ENCODE assay signal across 13 mouse cellular contexts in the genomic region with DNA sequence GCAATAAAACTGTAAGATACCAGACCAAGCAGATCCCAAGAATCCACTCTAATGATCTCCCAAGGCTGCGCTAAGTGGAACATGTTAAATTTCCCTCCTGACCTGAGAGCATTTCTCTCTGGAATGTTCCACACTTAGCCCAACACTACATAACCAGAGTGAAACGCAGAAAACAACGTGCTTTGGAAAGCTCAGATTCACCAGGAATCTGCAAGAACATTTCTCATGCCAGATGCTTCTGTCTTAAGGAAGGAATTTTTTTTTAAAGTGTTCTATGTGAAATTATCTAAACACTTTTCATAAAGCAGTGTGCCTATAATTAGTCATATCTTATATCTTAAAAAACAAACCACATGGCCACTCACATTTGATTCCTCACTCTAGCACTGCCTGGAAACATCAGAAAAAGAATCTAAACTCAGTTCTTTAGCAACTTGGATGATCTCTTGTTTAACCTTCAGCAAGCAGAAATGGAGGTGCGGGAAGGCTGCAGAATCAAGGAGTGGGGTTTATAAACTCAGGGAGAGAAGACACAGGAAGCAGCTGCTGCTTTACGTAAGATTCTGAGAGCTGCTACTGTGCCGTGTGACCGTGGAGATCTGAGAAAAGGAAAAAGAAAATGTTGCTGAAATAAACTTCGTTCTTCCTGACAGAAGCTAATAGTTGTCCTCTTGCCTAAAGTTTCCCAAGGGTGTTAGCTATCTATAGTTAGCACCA. TPM values are rescaled to one million over a fixed set of nuclear protein-coding genes. Genes with fewer than 3 reads are reported as not detected.
DNase-seq lines count a peak whose midpoint lies in the region; ATAC-seq and TF ChIP-seq lines count a peak whose summit lies in the region.
"Had no signal": no experiment of that assay in that cellular context is flagged by ENCODE, and none has a peak within 500 bp of the region (broad histone marks: within the 10 kb centered on the region; RNA-seq: fewer than 3 reads in every experiment).

No protein-coding gene starts in this region.

- WGBS in heart, embryonic 11.5 days (ENCODE audit: insufficient replicate concordance): 71% methylated on average over 8 of the region's 8 CpGs
- WGBS in thymus, adult 2 months: 44% methylated on average over 8 of the region's 8 CpGs

- no peak overlapping the region for H3K27ac ChIP-seq in heart, embryonic 11.5 days (ENCODE audit: low read depth, low read length)
- H3K27ac ChIP-seq in layer of hippocampus, adult 2 months: peak overlapping the region; percentile 66
- H3K27ac ChIP-seq in thymus, adult 2 months (ENCODE audit: control insufficient read depth, insufficient read depth, low read length): no peak overlapping the region; the same call in 1 of the 2 replicates
- H3K27ac ChIP-seq: limb, embryonic 15.5 days had no signal

- no peaks in the 10 kb centered on the region for H3K9me3 ChIP-seq in heart, embryonic 11.5 days (replicated peaks; ENCODE audit: control insufficient read depth, low read length)
- H3K9me3 ChIP-seq: limb, embryonic 15.5 days had no signal

- no peaks in the 10 kb centered on the region for H3K27me3 ChIP-seq in heart, embryonic 11.5 days (ENCODE audit: control insufficient read depth, insufficient read depth, low read length)
- no peaks in the 10 kb centered on the region for H3K27me3 ChIP-seq in thymus, adult 2 months (ENCODE audit: control insufficient read depth, insufficient read depth, low read length)
- H3K27me3 ChIP-seq: limb, embryonic 15.5 days had no signal

- no peak for ATAC-seq in heart, embryonic 11.5 days (replicated peaks; ENCODE audit: insufficient number of reproducible peaks, low FRiP score, low TSS enrichment)

- no peak overlapping the region for H3K9ac ChIP-seq in heart, embryonic 11.5 days (ENCODE audit: low read depth, low read length)
- H3K9ac ChIP-seq: limb, embryonic 15.5 days had no signal

- peak; percentile 93 for DNase-seq in heart, adult 11 months
- DNase-seq in layer of hippocampus, adult 2 months (ENCODE audit: low spot score in 2 of 2): peak in 1 of 2 experiments; percentile 23
- no peak for DNase-seq in layer of hippocampus, postnatal 14 days (ENCODE audit: low spot score in 2 of 2)
- peak; percentile 22 for DNase-seq in thymus, adult 2 months
- DNase-seq in thymus, postnatal 4 days: no peak
- DNase-seq in thymus, postnatal 25 days: peak; percentile 27
- DNase-seq in B cell, adult 2 months: no peak
- DNase-seq: adrenal gland, adult 2 months; heart, postnatal 14 days; kidney, adult 9 months; retina, postnatal 1 day had no signal

- H3K4me2 ChIP-seq in heart, embryonic 11.5 days: no peak overlapping the region
- H3K4me2 ChIP-seq: limb, embryonic 15.5 days had no signal

- H3K4me3 ChIP-seq in heart, embryonic 11.5 days (ENCODE audit: low read depth, low read length): no peak overlapping the region
- H3K4me3 ChIP-seq in layer of hippocampus, adult 2 months: no peak overlapping the region
- no peak overlapping the region for H3K4me3 ChIP-seq in thymus, adult 2 months (ENCODE audit: control insufficient read depth, insufficient read depth, low read length)
- H3K4me3 ChIP-seq: limb, embryonic 15.5 days had no signal

- no peak for TF ChIP-seq CTCF in layer of hippocampus, adult 2 months (conservative IDR thresholded peaks at IDR 0.05)
- no peak for TF ChIP-seq CTCF in thymus, adult 2 months (IDR thresholded peaks at IDR 0.05; ENCODE audit: borderline replicate concordance, control insufficient read depth, extremely low read depth, insufficient read depth, low read length, poor library complexity)

- no peak for TF ChIP-seq POLR2A in thymus, adult 2 months (IDR thresholded peaks at IDR 0.05; ENCODE audit: control insufficient read depth, extremely low read depth, insufficient read depth, low read length, poor library complexity)

- H3K4me1 ChIP-seq in heart, embryonic 11.5 days (ENCODE audit: control insufficient read depth, insufficient read depth, low read length): peaks cover 8% of the 10 kb centered on the region
- H3K4me1 ChIP-seq in thymus, adult 2 months (replicated peaks; ENCODE audit: control insufficient read depth, insufficient read depth, low read length): no peaks in the 10 kb centered on the region
- H3K4me1 ChIP-seq: limb, embryonic 15.5 days had no signal

- no peaks in the 10 kb centered on the region for H3K36me3 ChIP-seq in heart, embryonic 11.5 days (ENCODE audit: control insufficient read depth, insufficient read depth, low read length)
- no peaks in the 10 kb centered on the region for H3K36me3 ChIP-seq in thymus, adult 2 months (ENCODE audit: control insufficient read depth, insufficient read depth, low read length)
- H3K36me3 ChIP-seq: limb, embryonic 15.5 days had no signal

RNA-seq across cellular contexts. Expression of a gene that starts 44.0 kb away (rescaled TPM):
- 284 and 324 TPM in 2 replicates for polyA plus RNA-seq in heart, embryonic 11.5 days (2014; fragmentation: Nextera tagmentation; extraction: Ambion mirVana)
- 100 to 1,000 TPM; 263 to 265 TPM for total RNA-seq in layer of hippocampus, adult 2 months (2021)
- total RNA-seq in layer of hippocampus, postnatal 14 days (2021): 100 to 1,000 TPM; 278 to 289 TPM
- polyA plus RNA-seq in thymus, adult 2 months (2012; rRNA removed): 16.0 and 16.2 TPM in 2 replicates

RNA-seq across cellular contexts. Expression of a gene that starts 56.6 kb away (rescaled TPM):
- polyA plus RNA-seq in heart, embryonic 11.5 days (2014; fragmentation: Nextera tagmentation; extraction: Ambion mirVana): 22.4 and 24.2 TPM in 2 replicates
- 10 to 100 TPM; 44.4 to 46.5 TPM for total RNA-seq in layer of hippocampus, adult 2 months (2021)
- total RNA-seq in layer of hippocampus, postnatal 14 days (2021): 10 to 100 TPM; 46.9 to 47.5 TPM
- polyA plus RNA-seq in thymus, adult 2 months (2012; rRNA removed): 47.2 and 68.7 TPM in 2 replicates

Comparison
In these comparisons a context has a peak if more than half of its experiments do, and no peak if none do; other contexts are left out.
1. DNase-seq: peak in heart, adult 11 months (single experiment), thymus, adult 2 months (single experiment) and thymus, postnatal 25 days (single experiment); none in layer of hippocampus, postnatal 14 days (0 of 2), thymus, postnatal 4 days (single experiment) and B cell, adult 2 months (0 of 2).